Mouse (Mus musculus) olfactory bulb, adult 2 months (tissue): Measurements from ENCODE around the gene Ubald2.

ENCODE experiments used
- CTCF ChIP-seq: fragments of 200-500 bp; IDR thresholded peaks from 2 replicates; pipeline ENCODE4 v1.5.1; 2012; ENCODE audit warnings: low read depth, mild to moderate bottlenecking, low read length, moderate library complexity; ENCODE audit not compliant: insufficient read depth
- POLR2A ChIP-seq: fragments of 200-500 bp; IDR thresholded peaks from 2 replicates; pipeline ENCODE4 v1.6.1; 2012; ENCODE audit warnings: mild to moderate bottlenecking, low read depth, low read length, moderate library complexity; ENCODE audit not compliant: insufficient read depth

- TF ChIP-seq CTCF = no peak
- TF ChIP-seq POLR2A = no peak
Measured at GRCm38 (mm10) chr11:116440408-116441068, 6.6 kb downstream of the Ubald2 start.
